Mouse (Mus musculus) MEL (cell line): ENCODE results near the gene Gstm4. TPM values are rescaled to one million over a fixed set of nuclear protein-coding genes. Genes with fewer than 3 reads are reported as not detected.

ENCODE experiments used
- DNase-seq: peaks from one replicate; pipeline ENCODE4 v3.0.0; 2011; ENCODE audit warnings: low read depth, low spot score
- H3K27ac ChIP-seq: 2 replicates; pipeline ENCODE4 v1.5.1; 2012; ENCODE audit warnings: low read depth, mild to moderate bottlenecking, control low read depth, low read length, moderate library complexity; ENCODE audit not compliant: control insufficient read depth
- H3K27me3 ChIP-seq, 2 experiments: fragments of 150-350 bp in 1 of 2; sonication (generic) in 1 of 2; 2 replicates each; pipeline ENCODE4 v1.6.1; 2012; ENCODE audit warnings: low read length in 2 of 2, mild to moderate bottlenecking in 2 of 2, improper control_type of control experiment in 1 of 2, moderate library complexity in 1 of 2; ENCODE audit not compliant: insufficient read depth in 2 of 2, control insufficient read depth in 1 of 2
- H3K36me3 ChIP-seq, 2 experiments: 2 replicates each; pipeline ENCODE4 v1.6.1; 2012 to 2014; ENCODE audit warnings: low read length in 2 of 2, improper control_type of control experiment in 1 of 2, inconsistent platforms in 1 of 2, mild to moderate bottlenecking in 1 of 2; ENCODE audit not compliant: insufficient read depth in 2 of 2, control insufficient read depth in 1 of 2
- H3K4me1 ChIP-seq, 2 experiments: fragments of 150-350 bp in 1 of 2; sonication (generic) in 1 of 2; 2 replicates each; pipeline ENCODE4 v1.6.1; 2012; ENCODE audit warnings: low read length in 2 of 2, improper control_type of control experiment in 1 of 2, mild to moderate bottlenecking in 1 of 2; ENCODE audit not compliant: insufficient read depth in 2 of 2, control insufficient read depth in 1 of 2
- H3K4me3 ChIP-seq, 2 experiments: fragments of 150-350 bp in 1 of 2; sonication (generic) in 1 of 2; 2 replicates each; pipeline ENCODE4 v1.5.1; 2012; ENCODE audit warnings: low read depth in 2 of 2, low read length in 2 of 2, mild to moderate bottlenecking in 2 of 2, moderate library complexity in 2 of 2, control low read depth in 1 of 2, improper control_type of control experiment in 1 of 2; ENCODE audit not compliant: control insufficient read depth in 1 of 2, insufficient read depth in 1 of 2
- H3K79me2 ChIP-seq: 2 replicates; pipeline ENCODE4 v1.6.1; 2012; ENCODE audit warnings: mild to moderate bottlenecking, low read length, moderate library complexity; ENCODE audit not compliant: control insufficient read depth, poor library complexity, insufficient read depth
- H3K9ac ChIP-seq: 2 replicates; pipeline ENCODE4 v1.6.1; 2012; ENCODE audit warnings: low read depth, mild to moderate bottlenecking, control low read depth, low read length, moderate library complexity; ENCODE audit not compliant: control insufficient read depth, poor library complexity, severe bottlenecking
- H3K9me3 ChIP-seq: fragments of 150-350 bp; sonication (generic); replicated peaks from 2 replicates; pipeline ENCODE4 v1.6.1; 2012; ENCODE audit warnings: mild to moderate bottlenecking, low read length, improper control_type of control experiment, moderate library complexity; ENCODE audit not compliant: insufficient read depth
- CHD1 ChIP-seq: IDR thresholded peaks from 2 replicates; pipeline ENCODE4 v1.6.1; 2012; ENCODE audit warnings: low read depth, mild to moderate bottlenecking, inconsistent platforms, low read length, improper control_type of control experiment
- CHD2 ChIP-seq: IDR thresholded peaks from 2 replicates; pipeline ENCODE4 v1.6.1; 2011; ENCODE audit warnings: low read length, improper control_type of control experiment
- EP300 ChIP-seq, 2 experiments: IDR thresholded peaks; 2 replicates each; pipeline ENCODE4 v1.6.1; 2011; ENCODE audit warnings: improper control_type of control experiment in 2 of 2, low read length in 2 of 2, low read depth in 1 of 2, mild to moderate bottlenecking in 1 of 2
- ETS1 ChIP-seq: IDR thresholded peaks from 2 replicates; pipeline ENCODE4 v1.6.1; 2012; ENCODE audit warnings: low read depth, mild to moderate bottlenecking, inconsistent platforms, low read length, improper control_type of control experiment, moderate library complexity
- GATA1 ChIP-seq: IDR thresholded peaks from 2 replicates; pipeline ENCODE4 v1.6.1; 2011; ENCODE audit warnings: low read depth, low read length, improper control_type of control experiment
- HCFC1 ChIP-seq: IDR thresholded peaks from 2 replicates; pipeline ENCODE4 v1.6.1; 2012; ENCODE audit warnings: low read depth, mild to moderate bottlenecking, inconsistent platforms, low read length, improper control_type of control experiment, moderate library complexity
- JUND ChIP-seq: IDR thresholded peaks from 2 replicates; pipeline ENCODE4 v1.6.1; 2011; ENCODE audit warnings: low read depth, mild to moderate bottlenecking, improper control_type of control experiment, low read length
- KAT2A ChIP-seq: conservative IDR thresholded peaks from 2 replicates; pipeline ENCODE4 v1.6.1; 2012; ENCODE audit warnings: low read depth, low read length, improper control_type of control experiment, inconsistent platforms
- MAFK ChIP-seq: IDR thresholded peaks from 2 replicates; pipeline ENCODE4 v1.6.1; 2011; ENCODE audit warnings: low read depth, mild to moderate bottlenecking, low read length, improper control_type of control experiment, borderline replicate concordance
- MAX ChIP-seq: IDR thresholded peaks from 2 replicates; pipeline ENCODE4 v1.6.1; 2011; ENCODE audit warnings: low read length, improper control_type of control experiment
- MEF2A ChIP-seq: IDR thresholded peaks from 2 replicates; pipeline ENCODE4 v1.6.1; 2014; ENCODE audit warnings: low read depth, mild to moderate bottlenecking, inconsistent platforms, low read length, improper control_type of control experiment; ENCODE audit not compliant: poor library complexity, insufficient replicate concordance, severe bottlenecking; ENCODE audit errors: extremely low read depth
- MXI1 ChIP-seq: IDR thresholded peaks from 2 replicates; pipeline ENCODE4 v1.6.1; 2011; ENCODE audit warnings: mild to moderate bottlenecking, low read depth, low read length, improper control_type of control experiment
- MYB ChIP-seq: IDR thresholded peaks from 2 replicates; pipeline ENCODE4 v1.6.1; 2011; ENCODE audit warnings: mild to moderate bottlenecking, low read depth, low read length, improper control_type of control experiment
- MYC ChIP-seq: IDR thresholded peaks from 2 replicates; pipeline ENCODE4 v1.6.1; 2011; ENCODE audit warnings: low read depth, mild to moderate bottlenecking, low read length, improper control_type of control experiment, moderate library complexity
- NELFE ChIP-seq: IDR thresholded peaks from 2 replicates; pipeline ENCODE4 v1.6.1; 2011; ENCODE audit warnings: low read depth, low read length, improper control_type of control experiment
- NRF1 ChIP-seq: IDR thresholded peaks from 2 replicates; pipeline ENCODE4 v1.6.1; 2014; ENCODE audit warnings: low read depth, mild to moderate bottlenecking, inconsistent platforms, low read length, improper control_type of control experiment, moderate library complexity; ENCODE audit not compliant: poor library complexity, insufficient read depth, severe bottlenecking
- POLR2AphosphoS5 ChIP-seq: IDR thresholded peaks from 2 replicates; pipeline ENCODE4 v1.6.1; 2012; ENCODE audit warnings: low read depth, borderline replicate concordance, mild to moderate bottlenecking, inconsistent platforms, low read length, moderate library complexity, mixed read lengths
- RAD21 ChIP-seq: IDR thresholded peaks from 2 replicates; pipeline ENCODE4 v1.6.1; 2011; ENCODE audit warnings: mild to moderate bottlenecking, low read depth, low read length, improper control_type of control experiment
- RCOR1 ChIP-seq: IDR thresholded peaks from 2 replicates; pipeline ENCODE4 v1.6.1; 2012; ENCODE audit warnings: low read depth, mild to moderate bottlenecking, inconsistent platforms, low read length, improper control_type of control experiment
- SIN3A ChIP-seq: IDR thresholded peaks from 2 replicates; pipeline ENCODE4 v1.6.1; 2012; ENCODE audit warnings: low read length, improper control_type of control experiment, inconsistent platforms
- SMC3 ChIP-seq: IDR thresholded peaks from 2 replicates; pipeline ENCODE4 v1.6.1; 2011; ENCODE audit warnings: low read depth, low read length, improper control_type of control experiment
- TCF12 ChIP-seq: IDR thresholded peaks from 2 replicates; pipeline ENCODE4 v1.6.1; 2014; ENCODE audit warnings: low read depth, mild to moderate bottlenecking, inconsistent platforms, low read length, improper control_type of control experiment, moderate library complexity
- UBTF ChIP-seq: IDR thresholded peaks from 2 replicates; pipeline ENCODE4 v1.6.1; 2012; ENCODE audit warnings: low read depth, mild to moderate bottlenecking, inconsistent platforms, low read length, improper control_type of control experiment, moderate library complexity, borderline replicate concordance; ENCODE audit not compliant: insufficient read depth
- USF1 ChIP-seq: IDR thresholded peaks from 2 replicates; pipeline ENCODE4 v1.6.1; 2014; ENCODE audit warnings: low read depth, mild to moderate bottlenecking, inconsistent platforms, low read length, improper control_type of control experiment, moderate library complexity
- ZC3H11A ChIP-seq: IDR thresholded peaks from 2 replicates; pipeline ENCODE4 v1.6.1; 2012; ENCODE audit warnings: low read depth, mild to moderate bottlenecking, inconsistent platforms, low read length, improper control_type of control experiment
- ZKSCAN1 ChIP-seq: IDR thresholded peaks from 2 replicates; pipeline ENCODE4 v1.6.1; 2012; ENCODE audit warnings: low read depth, mild to moderate bottlenecking, inconsistent platforms, low read length, improper control_type of control experiment, moderate library complexity
- ZMIZ1 ChIP-seq: IDR thresholded peaks from 2 replicates; pipeline ENCODE4 v1.6.1; 2012; ENCODE audit warnings: low read depth, mild to moderate bottlenecking, inconsistent platforms, low read length, improper control_type of control experiment, moderate library complexity
- polyA plus RNA-seq, 2 experiments: library from polyadenylated mRNA; stranded (reverse) in 1 of 2; unstranded in 1 of 2; fragments of >175 nt in 1 of 2; fragments of >200 nt in 1 of 2; gene quantifications; 2 replicates each; pipeline versions ENCODE4 v1.2.1 to v1.2.4; 2012; ENCODE audit warnings: low replicate concordance in 2 of 2, low read depth in 1 of 2; ENCODE audit not compliant: insufficient read length in 2 of 2, insufficient read depth in 1 of 2, missing spikeins in 1 of 2
- total RNA-seq: library from RNA; depleted of rRNA; stranded (reverse); fragments of 300-350 nt; gene quantifications from 2 replicates; pipeline ENCODE4 v1.2.3, GENCODE M21; 2012

Gstm4 gene
- total and polyA plus RNA-seq, 3 experiments = 1.4 to 7.4 TPM; not detected in 1

- no peaks in the 10 kb centered on the region for H3K79me2 ChIP-seq
- H3K4me1 ChIP-seq = peaks cover 0 to 15% of the 10 kb centered on the region in 2 experiments; a peak in 2 of 4 replicates
- no peak for TF ChIP-seq EP300 (IDR thresholded peaks at IDR 0.05; ENCODE audit: low read depth in 1 of 2, low read length in 2 of 2)
- no peak for TF ChIP-seq MEF2A
- no peak for TF ChIP-seq ZC3H11A
- TF ChIP-seq JUND = no peak
- no peak for TF ChIP-seq MYC
- peak; percentile 45; the same call in 1 of the 2 replicates for TF ChIP-seq ETS1
- TF ChIP-seq UBTF = no peak
- no peak for TF ChIP-seq NRF1
- TF ChIP-seq GATA1 = no peak
- no peak for TF ChIP-seq HCFC1
- no peak for TF ChIP-seq CHD2
- TF ChIP-seq USF1 = 0 out of 2 replicates have a peak, but pooled peaks have one; percentile 23
- no peak for TF ChIP-seq KAT2A
- no peak for TF ChIP-seq SMC3
- TF ChIP-seq POLR2AphosphoS5 = no peak
- peak; percentile 2; the same call in 1 of the 2 replicates for TF ChIP-seq SIN3A
- no peak for TF ChIP-seq MAX
- TF ChIP-seq ZKSCAN1 = no peak
- no peak for TF ChIP-seq MYB
- TF ChIP-seq TCF12 = no peak
- no peak for TF ChIP-seq CHD1
- TF ChIP-seq MXI1 = no peak
- peak; percentile 28; the same call in 1 of the 2 replicates for TF ChIP-seq RCOR1
- no peak for TF ChIP-seq RAD21
- no peak for TF ChIP-seq NELFE
- TF ChIP-seq ZMIZ1 = no peak
- TF ChIP-seq MAFK = no peak
- no peaks in the 10 kb centered on the region for H3K9me3 ChIP-seq
- peak overlapping the region; percentile 43 to 48 for H3K4me3 ChIP-seq
- H3K27me3 ChIP-seq = 0 out of 4 replicates have a peak, but pooled peaks cover 0 to 5% of the 10 kb centered on the region in 2 experiments
- no peak for DNase-seq
- peak overlapping the region; percentile 51 for H3K9ac ChIP-seq
- H3K27ac ChIP-seq = no peak overlapping the region
- peaks cover 0 to 3% of the 10 kb centered on the region in 2 experiments; a peak in 1 of 4 replicates for H3K36me3 ChIP-seq
Measured at GRCm38 (mm10) chr3:108018190-108018820, 26.4 kb downstream of the Gstm4 start.
